Mouse (Mus musculus): Measurements from ENCODE around the gene Recql.
A peak's percentile ranks its signal among the peaks of the same experiment; 100 is the strongest.

Recql gene

DNA sequence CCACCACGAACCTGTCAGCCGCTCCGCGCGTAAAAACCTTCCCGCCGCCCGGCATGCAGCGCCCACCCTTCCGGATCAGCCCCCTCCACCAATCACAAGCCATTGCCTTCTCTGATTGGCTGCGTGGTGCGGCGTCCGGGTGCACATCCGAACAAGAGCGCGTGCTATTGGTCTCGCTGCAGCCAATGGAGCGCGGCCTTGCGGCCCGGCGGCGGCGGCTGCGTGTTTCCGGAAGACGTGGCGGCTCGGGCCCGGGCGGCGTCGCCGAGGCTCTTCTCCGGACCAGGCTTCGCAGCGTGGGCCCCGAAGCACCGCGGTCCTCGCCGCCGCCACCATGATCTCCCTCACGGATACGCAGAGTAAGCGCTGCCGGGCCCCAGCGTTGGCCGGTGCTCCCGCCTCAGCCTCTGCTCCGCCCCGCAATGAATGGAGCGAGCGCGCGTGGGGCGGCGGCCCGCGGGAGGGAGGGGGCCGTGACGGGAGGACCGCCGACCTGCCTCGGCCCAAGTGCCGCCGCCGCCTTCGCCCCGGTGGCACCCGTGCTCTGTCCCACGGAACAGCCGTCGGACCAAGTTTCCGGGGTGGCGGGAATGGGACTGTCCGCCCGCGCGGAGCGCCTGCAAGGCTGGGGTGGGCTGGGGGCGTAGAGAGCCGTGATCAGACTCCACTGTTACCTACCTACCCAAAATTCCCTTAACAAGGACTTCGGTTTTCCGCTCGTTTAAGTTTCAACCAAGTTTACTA is at the start of gene Recql, which contains the start of gene Golt1b:
TSS of gene Recql (minus strand) at position 77 of the 744 bp plus-strand sequence.
TSS of gene Golt1b (plus strand) at position 211 of the 744 bp plus-strand sequence.
- DNase-seq (ENCODE audit: low spot score in 2 of 2) = peak; percentile 89 to 96

DNA sequence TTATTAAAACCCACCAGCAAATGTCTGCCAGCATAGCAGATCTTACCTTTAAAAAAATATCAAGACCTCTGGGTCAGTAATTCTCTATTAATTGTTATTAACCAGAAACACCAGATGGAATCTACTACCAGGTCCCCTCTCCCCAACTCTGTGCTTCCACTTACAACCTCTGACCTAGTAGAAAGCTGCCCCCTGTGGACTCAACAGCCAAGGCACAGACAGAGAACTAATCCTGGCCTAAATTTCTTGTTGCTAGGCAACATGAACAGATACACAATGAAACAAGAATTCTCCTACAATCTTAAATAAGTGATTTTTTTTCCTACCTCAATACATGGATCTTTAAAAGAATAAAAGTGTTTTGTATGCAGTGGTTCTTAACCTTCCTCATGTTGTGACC is 42.2 kb upstream of the Recql start:
- DNase-seq (ENCODE audit: low spot score in 2 of 2) = no peak

DNA sequence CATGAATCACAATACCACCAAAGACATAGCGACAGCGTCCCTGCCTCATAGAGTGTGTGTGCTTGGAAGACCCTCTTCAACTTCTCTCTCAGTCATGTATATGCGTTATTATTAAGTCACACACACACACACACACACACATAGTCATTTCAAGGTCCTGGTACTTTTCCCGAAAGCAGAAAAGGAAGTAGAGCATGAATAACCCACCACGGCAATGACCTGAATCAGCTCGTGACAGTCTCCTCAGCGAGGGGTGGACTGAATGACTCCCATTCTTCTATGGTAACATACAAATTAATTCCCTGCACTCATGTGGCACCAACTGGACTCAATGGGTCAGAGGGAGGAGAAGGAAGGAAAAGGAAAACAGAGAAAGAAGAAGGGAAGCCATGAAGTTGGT is 38.1 kb upstream of the Recql start:
- DNase-seq (ENCODE audit: low spot score in 2 of 2) = no peak

DNA sequence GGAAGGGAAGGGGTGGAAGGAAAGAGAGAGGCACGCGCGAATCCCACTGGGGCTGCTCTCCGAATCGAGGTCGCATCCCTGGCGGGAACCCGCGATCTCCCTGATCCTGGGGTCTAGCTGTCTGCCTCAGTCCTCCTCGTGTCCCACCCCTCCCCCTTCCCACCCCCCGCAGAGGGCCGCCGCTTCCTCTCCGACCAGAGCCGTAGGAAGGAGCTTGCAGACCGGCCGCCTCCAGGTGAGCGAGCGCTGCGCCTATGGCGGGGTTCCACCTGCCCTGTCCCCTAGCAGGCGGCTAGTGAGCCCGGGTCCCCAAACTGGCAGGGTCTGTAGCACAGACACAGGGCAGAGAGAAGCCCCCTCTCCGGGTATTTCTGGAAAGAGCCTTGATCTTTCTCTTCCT is 27.7 kb upstream of the Recql start:
- no peak for DNase-seq (ENCODE audit: low spot score in 2 of 2)

DNA sequence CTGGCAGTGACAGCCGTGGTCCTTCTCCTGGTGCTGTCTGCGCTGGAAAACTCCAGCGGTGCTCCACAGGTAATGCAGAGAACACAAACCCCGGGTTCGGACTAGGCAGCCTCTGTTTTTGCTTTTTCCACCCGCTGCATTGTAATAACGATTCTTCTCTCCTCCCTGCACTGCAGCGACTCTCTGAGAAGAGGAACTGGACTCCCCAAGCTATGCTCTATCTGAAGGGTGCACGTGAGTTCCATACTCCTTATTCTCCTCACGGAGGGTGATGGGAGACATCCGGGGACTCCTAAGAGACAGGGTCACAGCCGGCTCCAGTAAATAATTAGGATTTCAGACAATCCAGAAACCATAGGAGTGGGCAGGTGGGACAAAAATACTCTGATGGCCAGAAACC is 27.0 kb upstream of the Recql start:
- DNase-seq (ENCODE audit: low spot score in 2 of 2) = no peak

DNA sequence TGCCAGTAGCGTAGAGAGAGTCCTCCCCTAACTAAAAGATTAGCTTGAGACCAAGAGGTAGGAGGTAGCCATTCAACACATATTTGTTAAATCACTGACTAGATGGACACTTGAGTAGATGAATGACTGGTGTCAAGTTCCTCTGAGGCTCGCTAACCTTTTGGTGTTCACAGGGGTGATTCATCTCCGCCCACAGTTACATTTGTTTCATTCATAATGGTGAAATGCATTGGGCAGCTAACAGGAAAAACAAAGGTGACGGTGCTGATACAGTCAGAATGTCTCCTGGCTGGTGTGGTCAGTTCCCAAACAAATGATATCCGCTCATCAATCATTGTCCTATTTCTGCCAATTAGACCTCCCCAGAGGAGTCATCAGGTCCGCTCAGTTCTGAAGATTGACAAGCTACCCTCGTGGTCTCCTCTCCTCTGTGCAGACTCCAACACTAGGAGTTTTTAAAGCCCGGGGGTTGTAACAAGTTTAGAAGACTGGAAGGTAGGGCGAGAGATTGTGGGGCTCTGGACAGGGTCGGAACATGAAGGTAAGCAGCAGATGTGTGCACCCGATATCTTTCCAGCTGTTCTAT is 26.1 kb upstream of the Recql start, which contains the start of gene Spx:
TSS of gene Spx (plus strand) at position 536 of the 586 bp plus-strand sequence.
- no peak for DNase-seq (ENCODE audit: low spot score in 2 of 2)

DNA sequence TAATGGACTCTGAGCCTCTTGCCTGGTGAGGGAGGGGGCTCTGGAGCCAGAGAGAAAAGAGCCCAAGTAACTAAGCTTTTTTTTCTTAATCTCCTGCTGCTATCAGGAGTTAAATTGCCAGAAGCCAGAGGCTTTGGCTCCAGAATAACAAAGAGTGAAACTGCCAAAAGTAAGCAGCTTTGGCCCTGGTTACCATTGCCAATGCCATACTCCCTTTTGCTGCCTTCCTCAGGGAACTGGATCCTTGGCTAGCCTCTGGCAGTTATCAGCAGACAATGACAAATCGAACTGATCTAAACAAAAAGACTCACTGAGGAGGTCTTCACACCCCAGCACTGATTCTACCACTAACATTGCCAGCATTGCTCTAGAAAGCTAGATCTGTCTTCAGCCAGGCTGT is 24.3 kb upstream of the Recql start:
- DNase-seq (ENCODE audit: low spot score in 2 of 2) = no peak

DNA sequence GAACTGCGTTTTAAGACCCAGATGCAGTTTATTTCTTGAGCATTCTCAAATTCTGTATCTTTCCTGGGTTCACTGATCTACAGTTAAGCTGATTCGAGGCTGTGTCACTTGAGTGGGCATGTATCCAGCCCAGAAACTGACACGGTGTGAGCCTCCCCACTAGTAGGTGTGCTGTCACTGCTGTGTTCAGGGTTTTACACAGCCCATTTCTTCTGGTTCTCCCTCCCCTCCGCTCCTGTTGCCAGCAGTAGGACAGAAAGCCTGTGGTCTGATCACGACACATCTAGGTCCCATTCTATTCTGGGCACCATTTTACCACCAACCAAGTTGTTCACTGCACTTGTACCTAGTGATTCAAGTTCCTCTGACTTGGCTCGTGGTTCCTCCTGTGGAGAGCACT is 8.9 kb upstream of the Recql start:
- DNase-seq (ENCODE audit: low spot score in 2 of 2) = no peak

DNA sequence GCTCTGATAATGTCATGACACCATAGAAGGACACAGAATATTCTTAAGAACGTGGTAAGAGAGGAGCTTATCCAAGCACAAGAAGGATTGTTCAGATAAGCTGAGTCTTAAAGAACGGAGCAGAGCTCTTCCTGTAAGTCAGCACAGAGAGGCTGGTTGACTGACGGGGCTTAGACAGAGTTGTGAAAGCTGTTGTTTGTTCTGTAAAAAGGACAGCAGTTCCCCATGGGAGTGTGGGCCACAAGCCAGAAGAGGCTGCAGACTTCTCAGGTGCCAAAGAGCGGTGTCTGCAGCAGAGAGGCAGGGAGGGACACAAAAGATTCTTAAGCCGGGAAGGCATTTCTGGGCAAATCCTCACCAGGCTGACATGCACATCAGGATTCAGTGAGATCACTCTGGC is 7.8 kb upstream of the Recql start:
- no peak for DNase-seq (ENCODE audit: low spot score in 2 of 2)

DNA sequence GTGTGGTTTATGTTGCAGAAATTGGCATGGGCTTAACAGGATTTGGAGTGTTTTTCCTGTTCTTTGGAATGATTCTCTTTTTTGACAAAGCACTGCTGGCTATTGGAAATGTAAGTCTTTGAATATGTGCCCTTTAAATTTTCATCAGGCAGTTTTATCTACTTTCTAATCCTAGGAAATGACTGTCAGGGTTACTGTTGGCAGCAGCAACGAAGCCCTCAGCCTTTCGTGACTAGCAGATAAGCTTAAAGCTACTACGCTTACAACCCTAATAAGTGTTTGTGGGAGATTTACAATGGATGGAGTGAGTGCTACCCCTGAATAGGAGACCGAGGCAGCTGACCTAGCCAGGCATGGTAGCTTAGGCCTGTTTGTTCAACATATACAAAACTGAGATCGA is 5.4 kb upstream of the Recql start:
- no peak for DNase-seq (ENCODE audit: low spot score in 2 of 2)

DNA sequence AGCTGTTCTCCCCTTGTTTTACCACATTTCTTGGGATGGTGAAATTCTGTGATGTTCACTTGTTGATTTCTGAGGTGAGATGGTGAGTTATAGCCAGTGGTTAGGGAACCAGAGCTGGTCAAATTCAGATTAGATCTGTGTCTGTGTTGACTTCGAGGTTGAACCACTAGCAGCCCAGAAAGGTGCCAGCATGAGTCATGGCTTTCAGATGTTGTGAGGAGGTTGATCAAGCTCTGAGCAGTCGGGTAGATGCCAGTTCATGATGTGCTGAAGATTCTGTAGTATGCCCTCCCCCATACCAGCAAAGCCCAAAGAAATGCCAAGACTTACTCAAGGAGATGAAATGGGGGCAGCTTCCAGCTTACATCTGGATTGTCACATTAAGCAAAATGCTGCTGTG is 2.2 kb upstream of the Recql start:
- DNase-seq (ENCODE audit: low spot score in 2 of 2) = no peak

DNA sequence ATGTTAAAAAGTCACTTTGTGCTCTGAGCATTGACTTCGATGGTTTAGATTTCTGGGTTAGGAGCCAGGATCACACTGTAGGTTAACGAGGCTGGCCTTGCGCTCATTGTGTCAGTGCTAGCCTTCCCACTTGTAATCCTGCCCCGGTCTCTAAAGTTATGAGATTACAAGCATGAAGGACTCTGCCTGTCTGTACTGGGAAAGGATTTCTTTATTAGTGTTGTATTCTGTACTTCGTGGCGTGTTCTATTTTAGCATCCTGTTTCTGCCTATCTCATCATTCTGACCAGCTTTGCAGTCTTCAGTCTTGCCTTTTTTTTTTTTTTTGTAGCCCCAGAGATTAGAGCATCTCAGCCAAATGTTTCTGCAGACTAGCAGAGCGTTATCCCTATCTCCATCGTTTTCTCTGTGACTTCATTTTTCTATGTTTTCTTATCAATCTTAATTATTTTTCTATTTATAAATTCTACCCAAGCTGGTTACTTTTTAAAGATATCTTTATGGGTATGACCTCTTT is 926 bp upstream of the Recql start:
- DNase-seq (ENCODE audit: low spot score in 2 of 2) = no peak

DNA sequence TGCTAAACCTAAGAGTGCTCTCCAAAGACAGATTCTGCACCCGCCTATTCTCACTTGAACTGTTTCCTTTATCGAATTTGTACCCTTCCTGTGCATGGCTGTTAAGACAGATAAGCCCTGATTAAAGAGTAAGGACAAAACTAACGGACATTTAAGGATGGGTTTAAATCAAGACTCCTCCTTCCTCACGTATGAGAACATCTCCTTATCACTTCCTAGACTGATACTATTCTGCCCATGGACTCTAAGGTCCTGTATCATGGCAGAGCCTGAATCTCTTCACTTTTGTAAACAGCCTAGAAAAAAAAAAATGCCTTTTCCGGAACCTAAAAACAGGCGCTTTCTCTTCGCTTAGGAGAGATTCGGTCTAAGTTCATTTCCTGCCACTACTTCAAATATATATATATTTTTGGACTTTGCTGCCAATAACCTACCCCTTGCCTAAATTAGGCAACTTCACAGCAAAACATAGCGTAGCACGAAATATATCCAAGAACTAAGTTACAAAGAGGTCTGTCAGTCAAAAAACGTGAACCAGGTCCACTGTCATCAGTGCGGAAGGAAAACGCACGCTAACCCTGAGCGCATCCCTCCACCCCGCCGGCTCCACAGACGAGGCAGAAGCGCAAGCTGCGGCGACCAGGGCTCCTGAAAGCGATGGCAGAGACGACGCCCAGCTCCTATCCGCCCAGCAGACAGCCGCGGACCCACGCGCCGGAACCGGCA is 439 bp downstream of the Recql start:
- DNase-seq (ENCODE audit: low spot score in 2 of 2) = no peak

DNA sequence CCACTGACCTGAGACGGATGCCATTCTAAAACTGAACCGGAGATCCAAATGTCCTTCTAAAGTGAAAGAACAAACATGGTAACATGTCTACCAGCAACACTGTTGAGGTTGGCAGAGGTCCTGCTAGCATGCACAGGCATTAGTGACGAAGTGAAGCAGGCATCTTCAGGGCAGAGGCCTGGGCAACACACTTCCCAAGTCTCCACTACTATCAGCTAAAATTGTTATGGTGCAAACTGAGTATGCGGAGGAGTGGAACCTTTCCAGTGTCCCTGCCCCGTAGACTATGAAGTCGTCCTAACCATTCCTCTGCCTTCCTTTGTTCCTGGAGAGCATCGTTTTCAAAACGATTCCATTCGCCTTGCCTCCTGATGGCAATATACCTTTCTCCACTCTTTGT is 2.4 kb downstream of the Recql start:
- no peak for DNase-seq (ENCODE audit: low spot score in 2 of 2)

DNA sequence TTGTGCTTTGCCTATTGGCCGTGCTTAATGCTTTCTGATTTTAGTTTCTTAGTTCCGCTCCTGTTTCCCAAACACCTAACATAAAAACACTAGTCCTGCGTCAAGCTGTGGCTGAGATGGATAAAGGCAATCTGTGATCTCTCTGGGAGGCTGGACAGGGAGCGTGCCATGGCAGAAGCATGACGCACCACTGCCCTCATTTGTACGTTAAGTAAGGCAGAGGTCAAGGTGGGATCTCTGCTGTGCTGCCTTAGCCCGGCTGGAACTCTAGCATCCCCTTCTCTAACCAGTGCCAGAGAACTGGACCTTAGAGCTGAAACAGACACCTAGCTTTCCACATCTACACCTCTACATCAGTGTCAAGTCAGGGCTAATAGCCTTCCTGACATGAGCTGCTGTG is 5.3 kb downstream of the Recql start:
- no peak for DNase-seq (ENCODE audit: low spot score in 2 of 2)

DNA sequence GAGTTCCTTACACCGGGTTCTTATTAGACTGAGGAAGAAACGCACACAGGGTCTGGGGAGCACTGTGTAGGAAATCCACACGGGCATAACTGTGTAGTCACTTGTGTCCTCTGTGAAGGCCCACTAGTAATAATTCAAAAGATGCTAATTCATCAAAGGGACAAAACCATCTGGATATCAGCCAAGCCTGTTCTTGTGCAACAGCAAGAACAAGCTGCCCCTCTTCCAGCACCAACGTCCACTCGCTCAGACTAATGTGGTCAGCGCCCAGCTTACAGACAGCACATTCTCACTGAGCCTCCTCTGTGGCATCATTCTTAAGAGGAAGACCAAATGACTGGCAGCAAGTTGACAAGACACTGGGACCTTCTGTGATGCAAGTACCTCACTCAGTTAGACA is 6.9 kb downstream of the Recql start:
- DNase-seq (ENCODE audit: low spot score in 2 of 2) = no peak

DNA sequence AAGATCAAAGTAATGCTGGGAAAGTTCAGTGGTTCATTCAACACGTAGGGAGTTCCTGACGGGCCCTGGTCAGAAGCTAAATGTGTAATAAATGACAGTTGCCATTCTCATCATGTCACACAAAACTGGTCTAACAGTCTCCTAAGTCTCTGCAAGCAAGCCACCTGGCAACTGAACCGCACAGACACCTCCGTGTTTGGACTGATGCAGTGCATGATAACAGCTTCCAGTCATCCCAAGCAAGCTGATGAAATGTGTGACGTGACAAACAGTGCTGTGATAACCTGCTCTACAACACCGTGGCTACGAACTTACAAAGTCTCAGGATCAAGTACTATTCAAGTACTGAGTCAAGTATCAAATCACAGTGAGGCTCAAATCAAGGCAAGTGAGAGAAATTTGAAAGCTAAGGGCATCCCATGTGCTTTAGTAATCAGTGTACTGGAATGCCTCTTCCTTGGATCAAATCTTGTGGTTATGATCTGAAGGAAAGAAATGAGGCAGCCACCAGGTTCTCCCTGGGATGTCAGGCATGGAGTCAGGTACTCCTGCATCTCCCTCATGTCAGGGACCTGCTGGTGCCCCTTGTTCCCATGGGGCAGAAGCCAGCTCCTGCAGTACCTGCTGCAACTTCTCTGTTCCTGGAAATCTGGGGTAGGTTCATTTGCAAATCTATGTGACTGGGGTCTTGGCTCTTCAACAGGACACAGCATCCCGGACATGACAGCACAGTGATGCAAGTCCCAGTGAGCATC is 8.1 kb downstream of the Recql start:
- DNase-seq (ENCODE audit: low spot score in 2 of 2) = no peak

DNA sequence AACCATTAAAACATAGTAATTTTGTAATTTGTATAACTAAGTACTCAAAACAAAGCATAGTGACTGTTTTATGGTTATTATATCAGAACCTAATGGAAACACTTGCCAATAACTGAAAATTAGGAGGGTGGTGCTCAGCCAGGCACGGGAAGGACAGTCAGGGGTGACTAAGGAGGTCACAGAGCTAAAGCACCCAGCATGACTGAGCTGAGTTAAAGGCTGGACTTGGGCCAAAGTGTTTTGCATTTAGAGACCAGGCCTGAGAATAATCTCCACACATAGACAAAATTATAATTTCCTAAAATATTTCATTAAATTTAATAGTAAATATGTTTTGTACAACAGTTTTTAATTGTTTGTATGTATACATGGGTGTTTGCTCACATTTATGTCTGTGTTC is 9.8 kb downstream of the Recql start:
- DNase-seq (ENCODE audit: low spot score in 2 of 2) = no peak

DNA sequence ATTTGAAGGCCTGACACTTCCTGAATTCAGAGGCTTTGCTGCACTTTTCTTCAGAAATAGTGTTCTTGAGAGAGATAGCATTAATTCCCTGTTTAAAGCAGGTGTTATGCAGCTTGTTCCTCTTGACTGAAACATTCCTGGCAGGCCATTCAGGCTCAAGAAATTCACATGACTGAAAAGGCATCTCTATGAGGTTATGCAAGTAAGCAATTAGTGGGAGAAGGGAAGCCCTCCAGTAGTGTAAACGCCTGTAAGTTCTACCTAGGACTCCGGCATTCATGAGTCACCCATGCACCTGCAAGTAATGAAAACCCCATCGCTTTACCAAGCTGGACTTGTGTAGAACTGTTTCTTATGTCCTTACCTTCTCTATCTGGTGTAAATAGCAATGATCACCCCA is 17.3 kb downstream of the Recql start:
- no peak for DNase-seq (ENCODE audit: low spot score in 2 of 2)

DNA sequence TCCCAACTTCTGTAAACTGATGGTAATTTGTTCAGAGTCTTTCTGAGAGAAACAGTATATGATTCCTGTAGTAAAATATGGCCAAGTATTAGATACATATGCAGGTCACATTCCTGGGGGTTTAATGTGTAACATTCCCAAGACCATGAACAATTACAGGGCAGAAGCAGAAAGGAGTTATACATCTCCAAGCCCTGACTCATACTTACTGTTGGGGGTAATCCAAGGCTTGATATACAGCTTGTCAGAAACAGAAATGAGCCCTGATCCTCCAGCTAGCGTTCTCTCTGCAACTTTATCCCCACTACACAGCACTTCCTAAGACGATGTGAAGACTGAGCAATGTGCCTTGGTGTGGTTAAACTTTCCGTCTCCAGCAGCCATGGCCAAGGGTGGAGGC is 19.3 kb downstream of the Recql start:
- DNase-seq (ENCODE audit: low spot score in 2 of 2) = no peak

DNA sequence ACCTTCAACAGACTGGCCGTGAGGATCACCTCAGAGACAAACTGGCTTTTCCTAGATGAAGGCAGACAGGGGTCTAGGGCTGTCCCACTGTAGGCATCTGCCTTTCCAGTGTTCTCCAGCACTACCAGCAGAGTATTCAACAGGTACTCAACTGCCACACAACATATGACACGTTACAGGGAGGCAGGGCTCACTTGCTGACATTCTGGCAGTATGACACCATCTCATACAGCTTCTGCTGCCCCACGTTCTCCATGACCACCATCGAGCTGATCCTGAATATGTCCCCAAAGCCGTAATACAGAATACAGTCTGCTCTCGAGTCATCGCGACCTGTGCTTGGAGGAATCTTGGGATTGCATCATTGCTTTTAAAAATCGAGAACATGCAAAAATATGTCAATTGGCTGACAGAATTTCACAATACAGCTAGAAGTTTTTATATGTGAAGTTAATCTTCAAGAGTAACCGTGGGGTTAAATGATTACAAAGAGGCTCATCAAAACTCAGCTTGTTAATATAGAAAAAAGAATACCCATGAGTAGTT is 20.3 kb downstream of the Recql start:
- no peak for DNase-seq (ENCODE audit: low spot score in 2 of 2)
